Mouse (Mus musculus) liver, adult 2 months (tissue): ENCODE results near the gene Dgki.

Source experiments
- CTCF ChIP-seq: fragments of 200-500 bp; IDR thresholded peaks from 2 replicates; pipeline ENCODE4 v1.5.1; 2011; ENCODE audit warnings: low read depth, low read length, control low read depth
- POLR2A ChIP-seq: fragments of 200-500 bp; IDR thresholded peaks from 2 replicates; pipeline ENCODE4 v1.6.1; 2011; ENCODE audit warnings: low read length, control low read depth; ENCODE audit not compliant: insufficient read depth; ENCODE audit errors: extremely low read depth

GRCm38 (mm10) chr6:37329901-37330864 is 30.2 kb upstream of the Dgki start:
- TF ChIP-seq CTCF, result no peak
- no peak for TF ChIP-seq POLR2A
